Mouse (Mus musculus) forebrain, postnatal 0 days (tissue): ENCODE results near the gene Btbd11. TPM values are rescaled to one million over a fixed set of nuclear protein-coding genes. Genes with fewer than 3 reads are reported as not detected.

ENCODE experiments used
- ATAC-seq: fragments of 200-750 bp; cut with Nextera tagmentation; 2 replicates; pipeline ENCODE4 v1.8.0; 2017; ENCODE audit warnings: mild to moderate bottlenecking, moderate library complexity
- DNase-seq: peaks from one replicate; pipeline ENCODE4 v3.0.0-alpha.2; 2015
- H3K27ac ChIP-seq: fragments of 300-500 bp; sonication (generic); 2 replicates; pipeline ENCODE4 v1.5.1; 2014; ENCODE audit warnings: low read depth, mild to moderate bottlenecking, antibody characterized with exemption, low read length, moderate library complexity, mixed read lengths
- H3K27me3 ChIP-seq: fragments of 300-500 bp; sonication (generic); 2 replicates; pipeline ENCODE4 v1.6.1; 2014; ENCODE audit warnings: mild to moderate bottlenecking, low read length, mixed read lengths; ENCODE audit not compliant: insufficient read depth
- H3K36me3 ChIP-seq: fragments of 300-500 bp; sonication (generic); 2 replicates; pipeline ENCODE4 v1.6.1; 2014; ENCODE audit warnings: mild to moderate bottlenecking, moderate library complexity; ENCODE audit not compliant: insufficient read depth
- H3K4me1 ChIP-seq: fragments of 300-500 bp; sonication (generic); 2 replicates; pipeline ENCODE4 v1.6.1; 2014; ENCODE audit warnings: antibody characterized with exemption; ENCODE audit not compliant: insufficient read depth
- H3K4me2 ChIP-seq: fragments of 300-500 bp; sonication (generic); 2 replicates; pipeline ENCODE4 v1.6.1; 2014; ENCODE audit warnings: low read depth, mild to moderate bottlenecking, moderate library complexity
- H3K4me3 ChIP-seq: fragments of 300-500 bp; sonication (generic); 2 replicates; pipeline ENCODE4 v1.5.1; 2014; ENCODE audit warnings: low read depth, low read length, mixed read lengths
- H3K9ac ChIP-seq: fragments of 300-500 bp; sonication (generic); 2 replicates; pipeline ENCODE4 v1.6.1; 2014; ENCODE audit warnings: mild to moderate bottlenecking
- H3K9me3 ChIP-seq: fragments of 300-500 bp; sonication (generic); 2 replicates; pipeline ENCODE4 v1.6.1; 2016; ENCODE audit warnings: low read length
- CTCF ChIP-seq: sonication (generic); IDR thresholded peaks from 2 replicates; pipeline ENCODE4 v1.5.1; 2016; ENCODE audit warnings: antibody characterized with exemption, control low read depth, low read depth
- WGBS: fragments of 180-500 bp; shearing (Covaris S2); extraction: QIAGEN DNeasy Blood & Tissue Kit; methylation state at CpG from one replicate; pipeline ENCODE4 v1.1.7; 2014; 5-methylcytosine and 5-hydroxymethylcytosine counted together
- polyA plus RNA-seq: library from polyadenylated mRNA; unstranded; fragments of >200 nt; fragmentation: Nextera tagmentation; extraction: Ambion mirVana; gene quantifications from 2 replicates; pipeline ENCODE4 v1.2.1, GENCODE M21; 2015
- total RNA-seq: library from RNA; depleted of rRNA; stranded (reverse); fragments of >200 nt; gene quantifications from 2 replicates; pipeline ENCODE4 v1.2.3, GENCODE M21; 2014

Btbd11 gene
- total and polyA plus RNA-seq, 2 experiments from 2014 or later, result 9.9 to 22.5 TPM

DNA sequence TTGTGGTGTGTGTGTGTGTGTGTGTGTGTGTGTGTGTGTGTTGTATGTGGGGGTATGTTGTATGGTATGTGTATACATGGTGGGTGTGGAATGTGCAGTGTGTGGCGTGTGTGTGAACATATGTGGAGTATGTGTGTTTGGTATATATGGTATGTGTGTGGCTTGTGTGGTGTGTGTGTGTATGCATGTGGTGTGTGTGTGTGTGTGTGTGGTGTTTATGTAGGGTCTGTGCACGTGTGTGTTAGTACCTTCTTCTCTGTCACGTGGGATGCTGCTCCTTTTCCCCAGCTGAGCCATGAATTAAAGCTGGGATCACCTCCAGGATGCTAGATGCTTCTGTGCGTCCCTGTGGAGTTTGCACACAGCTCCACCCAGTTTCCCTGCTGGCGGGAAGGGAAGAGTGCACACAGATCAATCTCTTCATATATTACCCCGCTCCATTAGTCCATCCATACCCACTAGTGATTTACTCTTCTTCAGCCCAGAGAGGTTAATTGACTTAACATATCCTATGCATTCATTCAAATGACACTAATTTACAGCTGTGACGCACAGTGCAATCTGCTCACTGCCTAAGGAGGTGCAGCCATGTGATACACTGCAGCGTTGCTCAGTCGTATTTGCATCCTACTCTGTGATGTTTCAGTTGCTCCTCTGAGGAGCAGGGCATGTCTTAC lies 23.7 kb upstream of the Btbd11 start:
- H3K27ac ChIP-seq, result no peak overlapping the region
- no peaks in the 10 kb centered on the region for H3K9me3 ChIP-seq
- H3K36me3 ChIP-seq, result no peaks in the 10 kb centered on the region
- no peaks in the 10 kb centered on the region for H3K4me1 ChIP-seq
- no peak for TF ChIP-seq CTCF
- no peak overlapping the region for H3K4me2 ChIP-seq
- H3K9ac ChIP-seq, result no peak overlapping the region
- H3K27me3 ChIP-seq, result no peaks in the 10 kb centered on the region; the same call in 1 of the 2 replicates
- WGBS, result 62% methylated on average over 9 of the region's 9 CpGs
- DNase-seq (no peak), ATAC-seq (peak; percentile 27; the same call in 1 of the 2 replicates)
- H3K4me3 ChIP-seq, result no peak overlapping the region

DNA sequence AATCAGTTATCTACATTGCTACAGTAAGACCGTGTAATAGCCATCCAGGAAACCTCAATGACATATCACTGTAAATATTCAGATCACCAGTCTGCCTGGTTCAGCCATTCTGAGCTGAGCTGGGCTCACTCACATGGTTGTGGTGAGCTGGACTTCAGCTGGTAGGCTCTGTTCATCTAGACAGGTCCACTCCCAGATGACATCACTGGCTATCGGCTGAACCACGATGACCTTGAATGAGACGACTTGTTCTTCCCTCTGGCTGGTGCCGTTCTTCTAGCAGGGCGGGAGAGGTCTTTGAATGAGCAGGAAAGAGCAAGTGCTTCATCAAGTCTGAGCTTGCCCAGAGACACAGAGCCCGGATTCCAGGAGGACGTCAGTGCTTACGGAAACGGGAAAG lies 19.7 kb upstream of the Btbd11 start:
- Histone ChIP-seq H3K4me3 (no peak overlapping the region), H3K36me3 (no peaks in the 10 kb centered on the region), H3K27me3 (no peaks in the 10 kb centered on the region), H3K9me3 (no peaks in the 10 kb centered on the region), H3K27ac (no peak overlapping the region), H3K4me1 (no peaks in the 10 kb centered on the region), H3K9ac (no peak overlapping the region), H3K4me2 (no peak overlapping the region)
- ATAC-seq (no peak), DNase-seq (no peak)
- TF ChIP-seq CTCF, result no peak
- WGBS, result 92% methylated on average over 10 of the region's 10 CpGs

DNA sequence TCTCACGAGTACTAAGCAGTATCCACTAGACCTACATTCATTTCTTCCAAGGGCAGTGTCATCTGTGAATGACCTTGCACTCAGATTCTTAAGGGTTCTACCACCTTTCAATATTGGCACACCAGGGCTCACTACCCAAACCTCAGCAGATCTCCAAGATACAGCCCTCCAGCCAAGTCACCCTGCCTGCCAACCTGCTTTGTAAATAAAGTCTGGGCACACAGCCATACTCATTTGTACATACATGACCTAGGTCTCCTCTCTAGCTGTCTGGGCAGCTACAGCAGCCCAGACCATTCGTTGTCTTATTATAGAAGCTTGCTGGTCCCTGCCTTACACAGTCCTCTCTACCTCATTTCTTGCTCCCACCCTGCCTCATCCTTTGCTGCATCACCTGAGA lies 15.3 kb upstream of the Btbd11 start:
- H3K4me3 ChIP-seq, result no peak overlapping the region
- 64% methylated on average over 2 of the region's 2 CpGs for WGBS
- H3K36me3 ChIP-seq, result no peaks in the 10 kb centered on the region
- H3K4me2 ChIP-seq, result no peak overlapping the region
- ATAC-seq (no peak), DNase-seq (no peak)
- no peak for TF ChIP-seq CTCF
- no peak overlapping the region for H3K27ac ChIP-seq
- H3K9ac ChIP-seq, result no peak overlapping the region
- H3K4me1 ChIP-seq, result no peaks in the 10 kb centered on the region
- no peaks in the 10 kb centered on the region for H3K27me3 ChIP-seq
- H3K9me3 ChIP-seq, result no peaks in the 10 kb centered on the region

DNA sequence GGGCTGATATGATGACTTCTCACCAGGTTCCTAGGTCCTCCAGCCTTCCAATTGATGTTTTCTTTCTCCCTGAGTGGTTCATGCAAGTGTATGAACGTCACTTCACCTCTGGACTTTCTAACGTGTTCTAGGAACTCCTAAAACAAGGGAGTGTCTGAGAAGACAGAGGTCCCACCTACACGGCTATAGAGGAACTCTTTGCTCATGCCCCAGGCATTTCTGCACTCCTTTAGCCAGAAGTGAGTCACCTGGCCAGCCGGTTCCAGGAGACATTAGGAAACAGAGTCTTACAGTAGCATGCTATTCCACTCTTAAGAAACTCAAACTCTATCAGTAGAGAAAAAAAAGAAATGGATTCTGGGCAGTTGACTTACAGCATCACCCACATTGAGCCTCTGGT lies 14.5 kb upstream of the Btbd11 start:
- H3K27me3 ChIP-seq, result no peaks in the 10 kb centered on the region
- no peaks in the 10 kb centered on the region for H3K4me1 ChIP-seq
- no peaks in the 10 kb centered on the region for H3K9me3 ChIP-seq
- no peak overlapping the region for H3K9ac ChIP-seq
- no peak for ATAC-seq
- TF ChIP-seq CTCF, result no peak
- no peak overlapping the region for H3K27ac ChIP-seq
- H3K4me2 ChIP-seq, result no peak overlapping the region
- no peaks in the 10 kb centered on the region for H3K36me3 ChIP-seq
- DNase-seq, result no peak
- WGBS, result 81% methylated on average over 4 of the region's 4 CpGs
- no peak overlapping the region for H3K4me3 ChIP-seq

DNA sequence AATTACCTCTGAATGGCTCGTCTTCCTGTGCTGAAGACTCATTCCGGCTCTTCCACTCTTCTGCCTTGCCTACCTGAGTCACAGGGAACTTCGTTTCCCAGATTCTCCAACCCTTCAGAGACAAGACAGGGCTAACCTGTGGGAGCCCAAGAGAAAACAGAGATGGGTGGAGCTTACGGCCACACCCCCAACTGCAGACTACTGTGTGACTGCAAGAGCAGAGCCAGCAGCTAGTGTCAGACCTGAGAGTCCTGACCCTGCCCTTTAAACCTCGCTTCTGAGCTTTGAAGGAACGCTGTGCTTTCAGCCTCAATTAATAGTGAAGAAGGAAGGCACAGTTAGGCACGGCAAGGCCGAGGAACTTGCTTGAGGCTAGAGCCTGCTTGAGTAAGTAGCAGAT lies 7.6 kb upstream of the Btbd11 start:
- TF ChIP-seq CTCF, result no peak
- no peaks in the 10 kb centered on the region for H3K27me3 ChIP-seq
- DNase-seq, result no peak
- H3K9me3 ChIP-seq, result no peaks in the 10 kb centered on the region
- H3K36me3 ChIP-seq, result no peaks in the 10 kb centered on the region
- no peak overlapping the region for H3K4me2 ChIP-seq
- WGBS, result 26% methylated on average over 8 of the region's 8 CpGs
- no peak overlapping the region for H3K9ac ChIP-seq
- no peaks in the 10 kb centered on the region for H3K4me1 ChIP-seq
- H3K4me3 ChIP-seq, result no peak overlapping the region
- H3K27ac ChIP-seq, result no peak overlapping the region
- ATAC-seq, result no peak

DNA sequence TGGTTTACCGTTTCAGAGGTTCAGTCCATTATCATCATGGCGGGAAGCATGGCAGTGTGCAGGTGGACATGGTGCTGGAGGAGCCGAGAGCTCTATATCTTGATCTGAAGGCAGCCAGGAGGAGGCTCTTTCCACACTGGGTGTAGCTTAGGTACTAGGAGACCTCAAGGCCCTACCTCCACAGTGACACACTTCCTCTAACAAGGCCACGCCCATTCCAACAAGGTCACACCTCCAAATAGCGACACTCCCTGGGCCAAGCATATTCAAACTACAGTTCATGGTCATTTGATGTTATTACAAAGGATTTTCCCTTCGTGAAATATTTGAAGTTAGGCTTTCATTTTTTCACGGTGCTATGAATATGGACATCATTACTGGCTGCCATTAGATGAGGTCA lies 3.6 kb upstream of the Btbd11 start:
- Histone ChIP-seq H3K36me3 (no peaks in the 10 kb centered on the region), H3K27ac (no peak overlapping the region), H3K4me2 (no peak overlapping the region), H3K9ac (no peak overlapping the region), H3K9me3 (no peaks in the 10 kb centered on the region), H3K4me3 (no peak overlapping the region), H3K4me1 (no peaks in the 10 kb centered on the region), H3K27me3 (no peaks in the 10 kb centered on the region)
- no peak for TF ChIP-seq CTCF
- 87% methylated on average over 7 of the region's 7 CpGs for WGBS
- ATAC-seq, result no peak
- DNase-seq, result no peak

DNA sequence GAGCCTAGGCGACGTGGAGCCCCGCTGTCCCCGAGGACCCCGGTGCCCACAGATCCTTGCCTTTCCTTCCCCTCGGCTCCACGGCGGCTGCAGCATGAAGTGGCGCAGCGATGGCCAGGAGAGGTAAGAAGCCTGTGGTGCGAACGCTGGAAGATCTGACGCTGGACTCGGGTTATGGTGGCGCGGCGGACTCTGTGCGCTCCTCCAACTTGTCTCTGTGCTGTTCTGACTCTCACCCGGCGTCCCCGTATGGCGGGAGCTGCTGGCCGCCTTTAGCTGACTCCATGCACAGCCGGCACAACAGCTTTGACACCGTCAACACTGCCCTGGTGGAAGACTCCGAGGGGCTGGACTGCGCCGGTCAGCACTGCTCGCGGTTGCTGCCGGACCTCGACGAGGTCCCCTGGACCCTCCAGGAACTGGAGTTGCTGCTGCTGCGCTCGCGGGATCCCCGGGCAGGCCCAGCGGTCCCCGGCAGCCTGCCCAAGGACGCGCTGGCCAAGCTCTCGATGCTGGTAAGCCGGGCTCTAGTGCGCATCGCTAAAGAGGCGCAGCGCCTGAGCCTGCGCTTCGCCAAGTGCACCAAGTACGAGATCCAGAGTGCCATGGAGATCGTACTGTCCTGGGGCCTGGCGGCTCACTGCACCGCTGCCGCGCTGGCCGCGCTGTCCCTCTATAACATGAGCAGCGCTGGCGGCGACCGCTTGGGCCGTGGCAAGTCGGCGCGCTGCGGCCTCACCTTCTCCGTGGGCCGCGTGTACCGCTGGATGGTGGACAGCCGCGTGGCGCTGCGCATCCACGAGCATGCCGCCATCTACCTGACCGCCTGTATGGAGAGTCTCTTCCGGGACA lies 831 bp downstream of the Btbd11 start:
- Histone ChIP-seq H3K4me3 (peak overlapping the region; percentile 59), H3K27me3 (no peaks in the 10 kb centered on the region), H3K27ac (peak overlapping the region; percentile 50; the same call in 1 of the 2 replicates), H3K9ac (peak overlapping the region; percentile 68), H3K4me2 (peak overlapping the region; percentile 99), H3K9me3 (no peaks in the 10 kb centered on the region), H3K4me1 (0 out of 2 replicates have a peak, but pooled peaks cover 3% of the 10 kb centered on the region), H3K36me3 (no peaks in the 10 kb centered on the region)
- peak; percentile 64 for DNase-seq
- 2% methylated on average over 78 of the region's 78 CpGs for WGBS
- peak; percentile 32 for ATAC-seq
- TF ChIP-seq CTCF, result no peak
